Mouse (Mus musculus) kidney, postnatal 0 days (tissue): ENCODE measurements around the gene Cuedc1. TPM values are rescaled to one million over a fixed set of nuclear protein-coding genes. Genes with fewer than 3 reads are reported as not detected.

Experiments used
- ATAC-seq: fragments of 200-750 bp; cut with Nextera tagmentation; replicated peaks from 2 replicates; pipeline ENCODE4 v1.8.0; 2017; ENCODE audit warnings: low read depth, moderate number of reproducible peaks, moderate TSS enrichment, moderate library complexity; ENCODE audit not compliant: low FRiP score
- DNase-seq: peaks from one replicate; pipeline ENCODE4 v3.0.0-alpha.2; 2016; ENCODE audit warnings: low spot score
- H3K27ac ChIP-seq: fragments of 300-500 bp; sonication (generic); 2 replicates; pipeline ENCODE4 v1.5.1; 2014; ENCODE audit warnings: mild to moderate bottlenecking
- H3K27me3 ChIP-seq: fragments of 300-500 bp; sonication (generic); 2 replicates; pipeline ENCODE4 v1.6.1; 2014; ENCODE audit warnings: low read length, mixed read lengths; ENCODE audit not compliant: insufficient read depth
- H3K36me3 ChIP-seq: fragments of 300-500 bp; sonication (generic); 2 replicates; pipeline ENCODE4 v1.6.1; 2014; ENCODE audit warnings: low read length, mixed read lengths; ENCODE audit not compliant: insufficient read depth
- H3K4me1 ChIP-seq: fragments of 300-500 bp; sonication (generic); replicated peaks from 2 replicates; pipeline ENCODE4 v1.6.1; 2014; ENCODE audit warnings: antibody characterized with exemption, low read length, mixed read lengths; ENCODE audit not compliant: insufficient read depth
- H3K4me2 ChIP-seq: fragments of 300-500 bp; sonication (generic); 2 replicates; pipeline ENCODE4 v1.6.1; 2014; ENCODE audit warnings: mild to moderate bottlenecking, low read length, moderate library complexity, mixed read lengths
- H3K4me3 ChIP-seq: fragments of 300-500 bp; sonication (generic); replicated peaks from 2 replicates; pipeline ENCODE4 v1.5.1; 2014; ENCODE audit warnings: low read depth, low read length
- H3K9ac ChIP-seq: fragments of 300-500 bp; sonication (generic); 2 replicates; pipeline ENCODE4 v1.6.1; 2014; ENCODE audit warnings: low read depth, low read length
- H3K9me3 ChIP-seq: fragments of 300-500 bp; sonication (generic); replicated peaks from 2 replicates; pipeline ENCODE4 v1.6.1; 2016; ENCODE audit warnings: low read length, inconsistent platforms, mixed read lengths
- CTCF ChIP-seq: IDR thresholded peaks from 2 replicates; pipeline ENCODE4 v1.5.1; 2016; ENCODE audit warnings: antibody characterized with exemption, low read depth, mild to moderate bottlenecking, moderate library complexity
- WGBS: fragments of 180-500 bp; shearing (Covaris S2); extraction: QIAGEN DNeasy Blood & Tissue Kit; methylation state at CpG from one replicate; pipeline ENCODE4 v1.1.7; 2014; 5-methylcytosine and 5-hydroxymethylcytosine counted together
- polyA plus RNA-seq: library from polyadenylated mRNA; unstranded; fragments of >200 nt; fragmentation: Nextera tagmentation; extraction: Ambion mirVana; gene quantifications from 2 replicates; pipeline ENCODE4 v1.2.1, GENCODE M21; 2015

The Cuedc1 gene
- polyA plus RNA-seq, 1 experiment from 2014 or later, result 16.4 TPM

- H3K4me3 ChIP-seq, result no peak overlapping the region
- no peak overlapping the region for H3K9ac ChIP-seq
- no peak overlapping the region for H3K27ac ChIP-seq
- no peaks in the 10 kb centered on the region for H3K27me3 ChIP-seq
- H3K4me1 ChIP-seq, result peaks cover 10% of the 10 kb centered on the region
- WGBS, result 64% methylated on average over 1 of the region's 1 CpGs
- DNase-seq (no peak), ATAC-seq (no peak)
- H3K4me2 ChIP-seq, result no peak overlapping the region
- peaks cover 54% of the 10 kb centered on the region for H3K36me3 ChIP-seq
- H3K9me3 ChIP-seq, result no peaks in the 10 kb centered on the region
- TF ChIP-seq CTCF, result peak; percentile 38; the same call in 1 of the 2 replicates
Measured at GRCm38 (mm10) chr11:88075701-88076100, 22.2 kb upstream of the Cuedc1 start.

GRCm38 (mm10) chr11:88076394-88076793, 21.5 kb upstream of the Cuedc1 start:
- H3K27ac ChIP-seq, result no peak overlapping the region

GRCm38 (mm10) chr11:88083699-88084098, 14.2 kb upstream of the Cuedc1 start:
- 66% methylated on average over 6 of the region's 6 CpGs for WGBS
- no peaks in the 10 kb centered on the region for H3K9me3 ChIP-seq
- H3K27me3 ChIP-seq, result no peaks in the 10 kb centered on the region
- TF ChIP-seq CTCF, result no peak
- H3K4me1 ChIP-seq, result no peaks in the 10 kb centered on the region
- no peak overlapping the region for H3K4me3 ChIP-seq
- H3K4me2 ChIP-seq, result no peak overlapping the region
- peaks cover 34% of the 10 kb centered on the region for H3K36me3 ChIP-seq
- ATAC-seq, result no peak
- no peak overlapping the region for H3K9ac ChIP-seq
- DNase-seq, result no peak
- no peak overlapping the region for H3K27ac ChIP-seq

More at GRCm38 (mm10) chr11:88076394-88076793, 21.5 kb upstream of the Cuedc1 start:
- Histone ChIP-seq H3K4me2 (no peak overlapping the region), H3K36me3 (peaks cover 61% of the 10 kb centered on the region), H3K9ac (no peak overlapping the region), H3K4me3 (no peak overlapping the region), H3K4me1 (peaks cover 3% of the 10 kb centered on the region), H3K27me3 (no peaks in the 10 kb centered on the region), H3K9me3 (no peaks in the 10 kb centered on the region)
- TF ChIP-seq CTCF, result no peak
- no peak for DNase-seq
- WGBS, result 69% methylated on average over 1 of the region's 1 CpGs
- ATAC-seq, result no peak

- peak overlapping the region; percentile 59 for H3K4me2 ChIP-seq
- 0 out of 2 replicates have a peak overlapping the region, but pooled peaks have one; percentile 0 for H3K9ac ChIP-seq
- H3K27me3 ChIP-seq, result no peaks in the 10 kb centered on the region
- no peak for TF ChIP-seq CTCF
- no peaks in the 10 kb centered on the region for H3K9me3 ChIP-seq
- DNase-seq (peak; percentile 98), ATAC-seq (peak; percentile 92)
- no peaks in the 10 kb centered on the region for H3K4me1 ChIP-seq
- H3K36me3 ChIP-seq, result 0 out of 2 replicates have a peak, but pooled peaks cover 6% of the 10 kb centered on the region
- H3K4me3 ChIP-seq, result peak overlapping the region; percentile 3; the same call in 1 of the 2 replicates
- 6% methylated on average over 25 of the region's 25 CpGs for WGBS
- H3K27ac ChIP-seq, result peak overlapping the region; percentile 27
Measured at GRCm38 (mm10) chr11:88086737-88087627, 10.9 kb upstream of the Cuedc1 start.

- no peak for TF ChIP-seq CTCF
- DNase-seq, result no peak
- 45% methylated on average over 5 of the region's 5 CpGs for WGBS
- no peaks in the 10 kb centered on the region for H3K27me3 ChIP-seq
- H3K4me1 ChIP-seq, result no peaks in the 10 kb centered on the region
- H3K4me3 ChIP-seq, result no peak overlapping the region
- no peak overlapping the region for H3K27ac ChIP-seq
- H3K36me3 ChIP-seq, result no peaks in the 10 kb centered on the region
- no peak overlapping the region for H3K9ac ChIP-seq
- H3K9me3 ChIP-seq, result no peaks in the 10 kb centered on the region
- no peak for ATAC-seq
- no peak overlapping the region for H3K4me2 ChIP-seq
Measured at GRCm38 (mm10) chr11:88089150-88089549, 8.7 kb upstream of the Cuedc1 start.

GRCm38 (mm10) chr11:88090293-88090692, 7.6 kb upstream of the Cuedc1 start:
- Histone ChIP-seq H3K4me3 (no peak overlapping the region), H3K27me3 (no peaks in the 10 kb centered on the region), H3K36me3 (no peaks in the 10 kb centered on the region), H3K9me3 (no peaks in the 10 kb centered on the region), H3K27ac (no peak overlapping the region), H3K4me1 (no peaks in the 10 kb centered on the region), H3K9ac (no peak overlapping the region), H3K4me2 (no peak overlapping the region)
- DNase-seq (no peak), ATAC-seq (no peak)
- TF ChIP-seq CTCF, result no peak
- WGBS, result 53% methylated on average over 5 of the region's 5 CpGs
